Mouse (Mus musculus): ENCODE results near the gene Gm17535.
A peak's percentile ranks its signal among the peaks of the same experiment; 100 is the strongest.
"Not testable (repeated sequence)": the region's sequence is repeated elsewhere in the genome, so short reads cannot be mapped to it uniquely, and the experiment has no call there.

Gm17535 gene

GRCm38 (mm10) chr9:3024912-3025467 lies 9.4 kb upstream of the Gm17535 start, which contains the start of gene Gm10717:
TSS of gene Gm10717 (plus strand) at chr9:3025417.
- DNase-seq, result peak in 1 of 2 experiments; percentile 13

GRCm38 (mm10) chr9:3025653-3026052 lies 8.7 kb upstream of the Gm17535 start:
- DNase-seq, result peak; percentile 8 to 47

GRCm38 (mm10) chr9:3026136-3026535 lies 8.3 kb upstream of the Gm17535 start:
- not testable (repeated sequence) for DNase-seq

GRCm38 (mm10) chr9:3026741-3027140 lies 7.7 kb upstream of the Gm17535 start:
- not testable (repeated sequence) for DNase-seq

- DNase-seq, result not testable (repeated sequence)
Measured at GRCm38 (mm10) chr9:3027200-3027599, 7.2 kb upstream of the Gm17535 start.

- DNase-seq, result not testable (repeated sequence)
Measured at GRCm38 (mm10) chr9:3029276-3030000, 5.0 kb upstream of the Gm17535 start.

GRCm38 (mm10) chr9:3030677-3031318 lies 3.6 kb upstream of the Gm17535 start:
- DNase-seq, result not testable (repeated sequence)

GRCm38 (mm10) chr9:3036577-3036976 lies 2.2 kb downstream of the Gm17535 start, which contains the start of gene Gm10715:
TSS of gene Gm10715 (plus strand) at chr9:3036877.
- DNase-seq, result not testable (repeated sequence)

GRCm38 (mm10) chr9:3038161-3038560 lies 3.8 kb downstream of the Gm17535 start:
- not testable (repeated sequence) for DNase-seq
